Mouse (Mus musculus) intestine, postnatal 0 days (tissue): ENCODE measurements around the gene Plekhg1. TPM values are rescaled to one million over a fixed set of nuclear protein-coding genes. Genes with fewer than 3 reads are reported as not detected.

Source experiments
- ATAC-seq: fragments of 200-750 bp; cut with Nextera tagmentation; 2 replicates; pipeline ENCODE4 v1.8.0; 2017; ENCODE audit warnings: mild to moderate bottlenecking, moderate TSS enrichment, moderate library complexity
- H3K27ac ChIP-seq: fragments of 300-500 bp; sonication (generic); 2 replicates; pipeline ENCODE4 v1.5.1; 2014; ENCODE audit warnings: mild to moderate bottlenecking, low read depth, low read length, moderate library complexity
- H3K27me3 ChIP-seq: fragments of 300-500 bp; sonication (generic); replicated peaks from 2 replicates; pipeline ENCODE4 v1.6.1; 2014; ENCODE audit warnings: low read length, mixed read lengths; ENCODE audit not compliant: control insufficient read depth, insufficient read depth
- H3K36me3 ChIP-seq: fragments of 300-500 bp; sonication (generic); 2 replicates; pipeline ENCODE4 v1.6.1; 2014; ENCODE audit warnings: mild to moderate bottlenecking, moderate library complexity; ENCODE audit not compliant: control insufficient read depth, insufficient read depth
- H3K4me1 ChIP-seq: fragments of 300-500 bp; sonication (generic); replicated peaks from 2 replicates; pipeline ENCODE4 v1.6.1; 2014; ENCODE audit warnings: antibody characterized with exemption, low read length, mixed read lengths; ENCODE audit not compliant: control insufficient read depth, insufficient read depth
- H3K4me2 ChIP-seq: fragments of 300-500 bp; sonication (generic); replicated peaks from 2 replicates; pipeline ENCODE4 v1.6.1; 2014; ENCODE audit warnings: low read depth, mild to moderate bottlenecking, moderate library complexity
- H3K4me3 ChIP-seq: fragments of 300-500 bp; sonication (generic); 2 replicates; pipeline ENCODE4 v1.5.1; 2014; ENCODE audit warnings: low read depth, low read length
- H3K9ac ChIP-seq: fragments of 300-500 bp; sonication (generic); 2 replicates; pipeline ENCODE4 v1.6.1; 2014; ENCODE audit warnings: mild to moderate bottlenecking, low read depth, low read length
- H3K9me3 ChIP-seq: fragments of 300-500 bp; sonication (generic); 2 replicates; pipeline ENCODE4 v1.6.1; 2016; ENCODE audit warnings: mixed run types; ENCODE audit not compliant: control insufficient read depth
- CTCF ChIP-seq: sonication (generic); IDR thresholded peaks from 2 replicates; pipeline ENCODE4 v1.5.1; 2016; ENCODE audit warnings: low read depth, mild to moderate bottlenecking, control low read depth, antibody characterized with exemption, moderate library complexity
- WGBS: fragments of 180-500 bp; shearing (Covaris S2); extraction: QIAGEN DNeasy Blood & Tissue Kit; methylation state at CpG from one replicate; pipeline ENCODE4 v1.1.7; 2014; 5-methylcytosine and 5-hydroxymethylcytosine counted together
- polyA plus RNA-seq: library from polyadenylated mRNA; unstranded; fragments of >200 nt; fragmentation: Nextera tagmentation; extraction: Ambion mirVana; gene quantifications from 2 replicates; pipeline ENCODE4 v1.2.1, GENCODE M21; 2015

The Plekhg1 gene
- polyA plus RNA-seq, 1 experiment from 2014 or later, result 2.1 TPM

DNA sequence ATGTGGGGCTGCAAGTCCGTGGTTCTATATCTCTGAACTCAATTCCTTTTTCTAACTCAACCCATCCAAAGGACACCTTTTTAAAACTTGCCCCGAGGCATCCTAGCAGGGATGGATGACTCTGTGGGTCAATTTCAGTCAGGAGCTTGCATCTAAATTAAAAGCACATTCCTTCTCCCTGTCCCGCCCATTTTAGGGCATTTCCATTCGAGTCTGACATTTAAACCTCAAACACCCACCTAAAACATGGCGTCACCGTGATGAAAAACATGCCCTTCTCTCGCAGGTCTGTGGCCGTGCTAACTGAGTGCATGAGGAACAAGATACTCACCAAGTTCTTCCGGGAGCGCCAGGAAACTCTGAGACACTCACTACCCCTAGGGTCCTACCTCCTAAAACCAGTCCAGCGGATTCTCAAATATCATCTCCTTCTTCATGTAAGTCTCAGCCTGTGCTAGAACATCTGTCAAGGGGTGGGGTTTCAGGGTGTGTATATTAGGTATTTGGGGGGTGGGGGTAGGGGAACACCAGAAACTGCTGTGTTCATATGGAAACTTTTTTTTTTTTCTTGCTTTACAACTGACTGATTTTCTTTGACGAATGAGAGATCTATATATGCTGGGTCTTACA, 193.3 kb downstream of the Plekhg1 start:
- Histone ChIP-seq H3K9me3 (no peaks in the 10 kb centered on the region), H3K27ac (no peak overlapping the region), H3K9ac (no peak overlapping the region), H3K4me3 (no peak overlapping the region), H3K4me1 (no peaks in the 10 kb centered on the region), H3K27me3 (no peaks in the 10 kb centered on the region), H3K36me3 (0 out of 2 replicates have a peak, but pooled peaks cover under 1% of the 10 kb centered on the region), H3K4me2 (no peak overlapping the region)
- WGBS, result 80% methylated on average over 12 of the region's 12 CpGs
- ATAC-seq, result no peak
- no peak for TF ChIP-seq CTCF

DNA sequence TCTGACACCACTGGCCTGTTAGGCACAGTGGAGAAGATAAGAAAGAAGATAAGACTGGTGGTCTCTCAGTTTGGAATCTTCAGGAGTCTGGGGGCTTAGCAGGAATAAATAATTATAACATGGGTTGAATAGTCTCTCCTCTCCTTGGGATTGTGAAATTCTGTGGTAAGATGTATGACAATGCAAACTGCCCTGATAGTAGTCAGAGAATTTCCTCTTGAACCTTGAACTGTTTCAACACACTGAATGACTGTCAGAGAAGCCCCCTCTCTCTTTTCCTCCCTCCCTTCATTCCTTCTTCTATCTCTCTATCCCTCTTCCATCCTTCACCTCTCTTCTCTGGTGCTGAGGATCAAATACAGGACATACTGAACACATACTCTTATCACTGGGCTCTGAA, 196.7 kb downstream of the Plekhg1 start:
- no peaks in the 10 kb centered on the region for H3K27me3 ChIP-seq
- no peaks in the 10 kb centered on the region for H3K4me1 ChIP-seq
- no peaks in the 10 kb centered on the region for H3K9me3 ChIP-seq
- H3K36me3 ChIP-seq, result 0 out of 2 replicates have a peak, but pooled peaks cover 4% of the 10 kb centered on the region
- no peak overlapping the region for H3K27ac ChIP-seq
- no peak for TF ChIP-seq CTCF
- no peak for ATAC-seq
- H3K4me3 ChIP-seq, result no peak overlapping the region
- no peak overlapping the region for H3K4me2 ChIP-seq
- no peak overlapping the region for H3K9ac ChIP-seq

DNA sequence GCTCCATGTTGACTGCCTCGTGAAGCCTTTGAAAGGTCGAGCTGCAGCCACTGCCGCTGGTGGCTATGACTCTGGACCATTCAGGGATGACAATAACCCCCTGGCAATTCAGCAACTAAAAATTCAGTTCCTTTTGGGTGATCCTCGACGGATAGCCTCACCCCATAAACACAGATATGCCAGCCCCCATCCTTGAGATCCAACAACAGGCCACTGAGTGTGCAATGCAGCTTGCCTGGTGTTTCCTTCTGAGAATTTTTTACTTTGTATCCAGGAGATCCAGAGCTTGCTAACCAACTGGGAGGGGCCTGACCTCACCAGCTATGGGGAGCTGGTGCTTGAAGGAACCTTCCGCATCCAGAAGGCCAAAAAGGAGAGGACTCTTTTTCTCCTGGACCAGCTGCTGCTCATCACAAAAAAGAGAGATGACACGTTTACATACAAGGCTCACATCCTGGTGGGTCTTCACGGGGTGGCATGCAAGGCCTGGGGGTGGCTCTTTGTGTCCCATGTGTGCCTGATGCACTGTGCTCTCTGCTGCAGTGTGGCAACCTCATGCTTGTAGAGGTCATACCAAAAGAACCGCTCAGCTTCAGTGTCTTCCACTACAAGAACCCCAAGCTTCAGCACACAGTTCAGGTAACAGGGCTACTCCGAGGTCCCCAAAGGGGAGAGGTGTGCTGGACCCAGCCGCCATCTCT, 199.9 kb downstream of the Plekhg1 start:
- Histone ChIP-seq H3K27me3 (no peaks in the 10 kb centered on the region), H3K36me3 (peaks cover 4% of the 10 kb centered on the region; the same call in 1 of the 2 replicates), H3K4me3 (no peak overlapping the region), H3K9me3 (no peaks in the 10 kb centered on the region), H3K9ac (no peak overlapping the region), H3K4me2 (no peak overlapping the region), H3K27ac (no peak overlapping the region), H3K4me1 (no peaks in the 10 kb centered on the region)
- no peak for ATAC-seq
- WGBS, result 90% methylated on average over 11 of the region's 11 CpGs
- TF ChIP-seq CTCF, result no peak

- H3K27ac ChIP-seq, result no peak overlapping the region
Observed at GRCm38 (mm10) chr10:3940596-3940975, 200.4 kb downstream of the Plekhg1 start.

DNA sequence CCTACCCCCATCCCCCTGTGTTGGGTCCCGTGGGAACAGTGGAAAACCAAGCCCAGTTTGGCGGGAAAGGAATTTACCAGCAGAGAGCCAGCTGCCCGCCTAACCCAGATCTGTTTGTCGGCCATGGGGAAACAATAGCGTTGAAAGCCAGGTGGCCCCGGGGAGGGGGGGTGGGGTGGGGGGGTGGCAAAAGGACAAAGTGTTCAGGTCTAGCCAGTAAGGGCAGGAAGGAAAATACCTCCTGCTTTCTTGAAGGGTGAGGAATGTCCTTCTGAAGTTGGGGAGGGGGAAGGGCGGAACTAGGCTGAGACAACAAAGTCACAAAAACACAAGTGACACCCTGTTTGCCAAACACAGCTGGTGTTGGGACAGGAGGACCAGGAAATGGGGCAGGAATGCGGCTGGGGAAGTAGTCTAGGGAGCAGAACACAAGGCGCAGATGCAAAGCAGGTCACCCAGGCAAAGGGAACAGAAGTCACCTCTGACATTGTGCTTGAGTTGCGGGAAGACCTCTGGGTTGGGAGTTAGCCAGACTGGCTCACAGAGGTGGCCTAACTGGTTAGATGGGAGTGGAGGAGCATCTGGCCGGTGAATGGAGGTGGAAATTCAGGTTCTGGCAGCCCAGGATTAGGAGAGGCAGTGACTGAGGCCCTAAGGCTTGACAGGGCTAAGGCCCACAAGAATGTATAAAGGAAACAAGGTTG, 201.0 kb downstream of the Plekhg1 start:
- Histone ChIP-seq H3K4me1 (no peaks in the 10 kb centered on the region), H3K4me3 (no peak overlapping the region), H3K4me2 (no peak overlapping the region), H3K9me3 (no peaks in the 10 kb centered on the region), H3K9ac (no peak overlapping the region), H3K36me3 (peaks cover 4% of the 10 kb centered on the region; the same call in 1 of the 2 replicates), H3K27ac (no peak overlapping the region), H3K27me3 (no peaks in the 10 kb centered on the region)
- WGBS, result 37% methylated on average over 11 of the region's 11 CpGs
- TF ChIP-seq CTCF, result no peak
- peak; percentile 69 for ATAC-seq

More at GRCm38 (mm10) chr10:3940596-3940975, 200.4 kb downstream of the Plekhg1 start:
- H3K36me3 ChIP-seq, result peaks cover 4% of the 10 kb centered on the region; the same call in 1 of the 2 replicates
- no peak overlapping the region for H3K4me3 ChIP-seq
- no peak for TF ChIP-seq CTCF
- ATAC-seq, result 0 out of 2 replicates have a peak, but pooled peaks have one; percentile 11
- H3K4me1 ChIP-seq, result no peaks in the 10 kb centered on the region
- H3K27me3 ChIP-seq, result no peaks in the 10 kb centered on the region
- H3K9me3 ChIP-seq, result no peaks in the 10 kb centered on the region
- H3K4me2 ChIP-seq, result no peak overlapping the region
- no peak overlapping the region for H3K9ac ChIP-seq
- 90% methylated on average over 6 of the region's 6 CpGs for WGBS

GRCm38 (mm10) chr10:3942289-3942688, 202.1 kb downstream of the Plekhg1 start:
- H3K9ac ChIP-seq, result no peak overlapping the region
- no peak overlapping the region; the same call in 1 of the 2 replicates for H3K27ac ChIP-seq
- H3K9me3 ChIP-seq, result no peaks in the 10 kb centered on the region
- H3K4me3 ChIP-seq, result no peak overlapping the region
- H3K4me2 ChIP-seq, result no peak overlapping the region
- 67% methylated on average over 6 of the region's 6 CpGs for WGBS
- H3K27me3 ChIP-seq, result no peaks in the 10 kb centered on the region
- no peaks in the 10 kb centered on the region for H3K4me1 ChIP-seq
- TF ChIP-seq CTCF, result no peak
- peaks cover 4% of the 10 kb centered on the region; the same call in 1 of the 2 replicates for H3K36me3 ChIP-seq
- ATAC-seq, result no peak
